Mouse (Mus musculus) kidney, adult 2 months (tissue): ENCODE data around the gene Dand5.

Source experiments
- CTCF ChIP-seq: fragments of 200-500 bp; conservative IDR thresholded peaks from 2 replicates; pipeline ENCODE4 v1.5.1; 2011; ENCODE audit warnings: low read depth, mild to moderate bottlenecking, control low read depth, low read length, moderate library complexity, mixed read lengths; ENCODE audit not compliant: insufficient read depth, insufficient read length
- POLR2A ChIP-seq: fragments of 200-500 bp; IDR thresholded peaks from one replicate; pipeline ENCODE4 v1.6.1; 2011; ENCODE audit warnings: low read depth, low read length, control low read depth

DNA sequence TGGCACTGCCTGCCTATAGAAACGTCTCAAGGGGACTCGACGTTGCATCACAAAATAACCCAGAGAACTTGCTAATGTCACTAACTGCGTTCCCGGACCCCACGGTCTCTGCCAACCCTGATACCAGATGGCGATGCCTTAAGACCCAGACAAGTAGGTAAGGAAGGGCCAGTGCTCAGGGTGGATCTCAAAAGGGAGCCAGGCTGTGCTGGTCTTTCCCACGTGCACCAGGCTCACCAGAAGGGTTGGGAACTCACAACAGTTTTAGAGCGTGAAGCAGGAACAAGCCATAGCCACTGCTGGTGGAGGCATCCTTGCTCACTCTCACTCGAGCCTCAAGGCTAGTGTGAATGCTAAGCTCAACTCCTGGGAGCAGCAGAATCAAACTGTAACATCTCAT lies 55.4 kb downstream of the Dand5 start:
- no peak for TF ChIP-seq POLR2A
- no peak for TF ChIP-seq CTCF
